Mouse (Mus musculus) MEL (cell line): ENCODE data around the gene Lyrm7. TPM values are rescaled to one million over a fixed set of nuclear protein-coding genes. Genes with fewer than 3 reads are reported as not detected.

Experiments
- DNase-seq: peaks from one replicate; pipeline ENCODE4 v3.0.0; 2011; ENCODE audit warnings: low read depth, low spot score
- H3K27ac ChIP-seq: 2 replicates; pipeline ENCODE4 v1.5.1; 2012; ENCODE audit warnings: low read depth, mild to moderate bottlenecking, control low read depth, low read length, moderate library complexity; ENCODE audit not compliant: control insufficient read depth
- H3K27me3 ChIP-seq, 2 experiments: fragments of 150-350 bp in 1 of 2; sonication (generic) in 1 of 2; 2 replicates each; pipeline ENCODE4 v1.6.1; 2012; ENCODE audit warnings: low read length in 2 of 2, mild to moderate bottlenecking in 2 of 2, improper control_type of control experiment in 1 of 2, moderate library complexity in 1 of 2; ENCODE audit not compliant: insufficient read depth in 2 of 2, control insufficient read depth in 1 of 2
- H3K36me3 ChIP-seq, 2 experiments: 2 replicates each; pipeline ENCODE4 v1.6.1; 2012 to 2014; ENCODE audit warnings: low read length in 2 of 2, improper control_type of control experiment in 1 of 2, inconsistent platforms in 1 of 2, mild to moderate bottlenecking in 1 of 2; ENCODE audit not compliant: insufficient read depth in 2 of 2, control insufficient read depth in 1 of 2
- H3K4me1 ChIP-seq, 2 experiments: fragments of 150-350 bp in 1 of 2; sonication (generic) in 1 of 2; 2 replicates each; pipeline ENCODE4 v1.6.1; 2012; ENCODE audit warnings: low read length in 2 of 2, improper control_type of control experiment in 1 of 2, mild to moderate bottlenecking in 1 of 2; ENCODE audit not compliant: insufficient read depth in 2 of 2, control insufficient read depth in 1 of 2
- H3K4me3 ChIP-seq, 2 experiments: fragments of 150-350 bp in 1 of 2; sonication (generic) in 1 of 2; 2 replicates each; pipeline ENCODE4 v1.5.1; 2012; ENCODE audit warnings: low read depth in 2 of 2, low read length in 2 of 2, mild to moderate bottlenecking in 2 of 2, moderate library complexity in 2 of 2, control low read depth in 1 of 2, improper control_type of control experiment in 1 of 2; ENCODE audit not compliant: control insufficient read depth in 1 of 2, insufficient read depth in 1 of 2
- H3K79me2 ChIP-seq: 2 replicates; pipeline ENCODE4 v1.6.1; 2012; ENCODE audit warnings: mild to moderate bottlenecking, low read length, moderate library complexity; ENCODE audit not compliant: control insufficient read depth, poor library complexity, insufficient read depth
- H3K9ac ChIP-seq: 2 replicates; pipeline ENCODE4 v1.6.1; 2012; ENCODE audit warnings: low read depth, mild to moderate bottlenecking, control low read depth, low read length, moderate library complexity; ENCODE audit not compliant: control insufficient read depth, poor library complexity, severe bottlenecking
- H3K9me3 ChIP-seq: fragments of 150-350 bp; sonication (generic); replicated peaks from 2 replicates; pipeline ENCODE4 v1.6.1; 2012; ENCODE audit warnings: mild to moderate bottlenecking, low read length, improper control_type of control experiment, moderate library complexity; ENCODE audit not compliant: insufficient read depth
- BHLHE40 ChIP-seq: IDR thresholded peaks from 2 replicates; pipeline ENCODE4 v1.6.1; 2012; ENCODE audit warnings: low read depth, mild to moderate bottlenecking, inconsistent platforms, low read length, improper control_type of control experiment, borderline replicate concordance
- ETS1 ChIP-seq: IDR thresholded peaks from 2 replicates; pipeline ENCODE4 v1.6.1; 2012; ENCODE audit warnings: low read depth, mild to moderate bottlenecking, inconsistent platforms, low read length, improper control_type of control experiment, moderate library complexity
- GATA1 ChIP-seq: IDR thresholded peaks from 2 replicates; pipeline ENCODE4 v1.6.1; 2011; ENCODE audit warnings: low read depth, low read length, improper control_type of control experiment
- KAT2A ChIP-seq: conservative IDR thresholded peaks from 2 replicates; pipeline ENCODE4 v1.6.1; 2012; ENCODE audit warnings: low read depth, low read length, improper control_type of control experiment, inconsistent platforms
- MAX ChIP-seq: IDR thresholded peaks from 2 replicates; pipeline ENCODE4 v1.6.1; 2011; ENCODE audit warnings: low read length, improper control_type of control experiment
- MYC ChIP-seq: IDR thresholded peaks from 2 replicates; pipeline ENCODE4 v1.6.1; 2011; ENCODE audit warnings: low read depth, mild to moderate bottlenecking, low read length, improper control_type of control experiment, moderate library complexity
- NRF1 ChIP-seq: IDR thresholded peaks from 2 replicates; pipeline ENCODE4 v1.6.1; 2014; ENCODE audit warnings: low read depth, mild to moderate bottlenecking, inconsistent platforms, low read length, improper control_type of control experiment, moderate library complexity; ENCODE audit not compliant: poor library complexity, insufficient read depth, severe bottlenecking
- POLR2A ChIP-seq, 2 experiments: IDR thresholded peaks; 2 replicates each; pipeline ENCODE4 v1.6.1; 2011 to 2012; ENCODE audit warnings: low read length in 2 of 2, mild to moderate bottlenecking in 2 of 2, control low read depth in 1 of 2, improper control_type of control experiment in 1 of 2, low read depth in 1 of 2, moderate library complexity in 1 of 2; ENCODE audit not compliant: control insufficient read depth in 1 of 2, insufficient read depth in 1 of 2, poor library complexity in 1 of 2
- POLR2AphosphoS2 ChIP-seq: IDR thresholded peaks from 2 replicates; pipeline ENCODE4 v1.6.1; 2011; ENCODE audit warnings: low read length, improper control_type of control experiment
- POLR2AphosphoS5 ChIP-seq: IDR thresholded peaks from 2 replicates; pipeline ENCODE4 v1.6.1; 2012; ENCODE audit warnings: low read depth, borderline replicate concordance, mild to moderate bottlenecking, inconsistent platforms, low read length, moderate library complexity, mixed read lengths
- RAD21 ChIP-seq: IDR thresholded peaks from 2 replicates; pipeline ENCODE4 v1.6.1; 2011; ENCODE audit warnings: mild to moderate bottlenecking, low read depth, low read length, improper control_type of control experiment
- SIN3A ChIP-seq: IDR thresholded peaks from 2 replicates; pipeline ENCODE4 v1.6.1; 2012; ENCODE audit warnings: low read length, improper control_type of control experiment, inconsistent platforms
- SMC3 ChIP-seq: IDR thresholded peaks from 2 replicates; pipeline ENCODE4 v1.6.1; 2011; ENCODE audit warnings: low read depth, low read length, improper control_type of control experiment
- TAL1 ChIP-seq: IDR thresholded peaks from 2 replicates; pipeline ENCODE4 v1.6.1; 2012; ENCODE audit warnings: mild to moderate bottlenecking, inconsistent platforms, low read length, moderate library complexity, mixed read lengths
- TBP ChIP-seq: IDR thresholded peaks from 2 replicates; pipeline ENCODE4 v1.8.0; 2011; ENCODE audit warnings: low read depth, low read length, improper control_type of control experiment
- TCF12 ChIP-seq: IDR thresholded peaks from 2 replicates; pipeline ENCODE4 v1.6.1; 2014; ENCODE audit warnings: low read depth, mild to moderate bottlenecking, inconsistent platforms, low read length, improper control_type of control experiment, moderate library complexity
- USF1 ChIP-seq: IDR thresholded peaks from 2 replicates; pipeline ENCODE4 v1.6.1; 2014; ENCODE audit warnings: low read depth, mild to moderate bottlenecking, inconsistent platforms, low read length, improper control_type of control experiment, moderate library complexity
- USF2 ChIP-seq, 2 experiments: IDR thresholded peaks; 2 replicates each; pipeline ENCODE4 v1.6.1; 2011 to 2012; ENCODE audit warnings: improper control_type of control experiment in 2 of 2, low read length in 2 of 2, borderline replicate concordance in 1 of 2, inconsistent platforms in 1 of 2, low read depth in 1 of 2, mild to moderate bottlenecking in 1 of 2; ENCODE audit not compliant: insufficient read depth in 1 of 2
- ZMIZ1 ChIP-seq: IDR thresholded peaks from 2 replicates; pipeline ENCODE4 v1.6.1; 2012; ENCODE audit warnings: low read depth, mild to moderate bottlenecking, inconsistent platforms, low read length, improper control_type of control experiment, moderate library complexity
- polyA plus RNA-seq, 2 experiments: library from polyadenylated mRNA; stranded (reverse) in 1 of 2; unstranded in 1 of 2; fragments of >175 nt in 1 of 2; fragments of >200 nt in 1 of 2; gene quantifications; 2 replicates each; pipeline versions ENCODE4 v1.2.1 to v1.2.4; 2012; ENCODE audit warnings: low replicate concordance in 2 of 2, low read depth in 1 of 2; ENCODE audit not compliant: insufficient read length in 2 of 2, insufficient read depth in 1 of 2, missing spikeins in 1 of 2
- total RNA-seq: library from RNA; depleted of rRNA; stranded (reverse); fragments of 300-350 nt; gene quantifications from 2 replicates; pipeline ENCODE4 v1.2.3, GENCODE M21; 2012

Gene Lyrm7
- total and polyA plus RNA-seq, 3 experiments: 12.3 to 188 (median 20.9) TPM

GRCm38 (mm10) chr11:54866119-54867048, 5.7 kb upstream of the Lyrm7 start, which contains the start of gene Hint1 (continued):
- TF ChIP-seq POLR2AphosphoS2 (peak; percentile 82; the same call in 1 of the 2 replicates), BHLHE40 (no peak), NRF1 (peak; percentile 99), USF2 (IDR thresholded peaks at IDR 0.05; ENCODE audit: borderline replicate concordance in 1 of 2, insufficient read depth in 1 of 2, low read depth in 1 of 2, low read length in 2 of 2) (no peak), TAL1 (no peak), MYC (peak; percentile 70; the same call in 1 of the 2 replicates), POLR2A (IDR thresholded peaks at IDR 0.05; ENCODE audit: control insufficient read depth in 1 of 2, insufficient read depth in 1 of 2, low read depth in 1 of 2, low read length in 2 of 2, poor library complexity in 1 of 2) (peak; percentile 95 to 97)

- Histone ChIP-seq H3K4me1 (peaks cover 7 to 27% of the 10 kb centered on the region in 2 experiments), H3K36me3 (peaks cover 2 to 28% of the 10 kb centered on the region in 2 experiments; a peak in 3 of 4 replicates), H3K79me2 (peaks cover 21% of the 10 kb centered on the region), H3K9me3 (no peaks in the 10 kb centered on the region), H3K27ac (peak overlapping the region; percentile 70), H3K4me3 (peak overlapping the region; percentile 65 to 81), H3K27me3 (no peaks in the 10 kb centered on the region), H3K9ac (peak overlapping the region; percentile 69)
- DNase-seq: peak; percentile 78
- no peak for TF ChIP-seq POLR2AphosphoS5
- TF ChIP-seq USF2 (IDR thresholded peaks at IDR 0.05; ENCODE audit: borderline replicate concordance in 1 of 2, insufficient read depth in 1 of 2, low read depth in 1 of 2, low read length in 2 of 2): no peak
- TF ChIP-seq MAX: peak; percentile 65; the same call in 1 of the 2 replicates
- peak; percentile 12; the same call in 1 of the 2 replicates for TF ChIP-seq ETS1
- no peak for TF ChIP-seq USF1
- no peak for TF ChIP-seq TAL1
- no peak for TF ChIP-seq KAT2A
- no peak for TF ChIP-seq GATA1
- TF ChIP-seq SIN3A: peak; percentile 43; the same call in 1 of the 2 replicates
- TF ChIP-seq TCF12: no peak
- no peak for TF ChIP-seq SMC3
- TF ChIP-seq MYC: peak; percentile 64; the same call in 1 of the 2 replicates
- no peak for TF ChIP-seq ZMIZ1
- no peak for TF ChIP-seq RAD21
- no peak for TF ChIP-seq TBP
Measured at GRCm38 (mm10) chr11:54865330-54866085, 4.8 kb upstream of the Lyrm7 start.
